Mouse (Mus musculus) spleen, embryonic (tissue): ENCODE measurements around the gene Atp1b2.

ENCODE experiments used
- CTCF ChIA-PET: fragments of 350-600 bp; sonication (Branson Sonifier 250); formaldehyde crosslinking; loops from one replicate; lab custom pipeline; 2022; lab: Charles Lee

Atp1b2 gene

DNA sequence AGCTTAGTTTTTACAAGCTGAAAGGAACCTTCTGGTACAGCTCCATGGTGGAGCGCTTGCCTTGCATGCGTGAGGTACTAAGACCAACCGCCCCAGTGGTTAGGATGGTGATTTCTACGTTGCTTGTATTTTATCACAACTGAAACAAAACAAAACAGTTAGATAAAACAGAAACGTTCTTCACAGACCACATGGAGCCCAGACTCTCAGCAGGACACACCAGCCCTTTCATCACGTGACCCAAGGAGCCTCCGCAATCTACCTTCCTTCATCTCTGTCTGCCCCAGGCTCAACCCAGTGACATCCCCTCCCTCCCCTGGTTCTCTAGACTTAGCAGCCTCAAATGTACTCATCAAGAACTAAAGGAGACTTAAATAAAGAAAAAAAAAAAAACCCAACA lies 3.7 kb upstream of the Atp1b2 start:
- CTCF ChIA-PET: no interaction called here

DNA sequence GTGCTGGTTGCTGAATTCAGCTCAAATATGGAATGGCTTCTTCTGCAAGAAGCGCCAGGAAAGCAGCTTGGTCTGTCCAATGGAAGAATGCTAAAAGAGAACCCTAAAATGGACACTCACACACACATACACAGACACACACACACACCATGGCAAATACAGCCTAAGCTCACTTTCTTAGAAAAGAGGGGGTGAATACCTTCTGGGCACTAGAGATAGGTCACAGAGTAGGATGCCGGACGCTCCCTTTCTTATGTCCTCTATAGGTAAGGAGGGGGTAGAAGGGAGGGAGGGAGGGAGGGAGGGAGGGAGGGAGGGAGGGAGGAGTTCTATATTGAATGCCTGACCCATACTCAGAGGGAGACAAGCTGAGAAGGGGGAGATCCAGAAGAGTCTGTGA lies 2.8 kb upstream of the Atp1b2 start:
- CTCF ChIA-PET: no interaction called here

DNA sequence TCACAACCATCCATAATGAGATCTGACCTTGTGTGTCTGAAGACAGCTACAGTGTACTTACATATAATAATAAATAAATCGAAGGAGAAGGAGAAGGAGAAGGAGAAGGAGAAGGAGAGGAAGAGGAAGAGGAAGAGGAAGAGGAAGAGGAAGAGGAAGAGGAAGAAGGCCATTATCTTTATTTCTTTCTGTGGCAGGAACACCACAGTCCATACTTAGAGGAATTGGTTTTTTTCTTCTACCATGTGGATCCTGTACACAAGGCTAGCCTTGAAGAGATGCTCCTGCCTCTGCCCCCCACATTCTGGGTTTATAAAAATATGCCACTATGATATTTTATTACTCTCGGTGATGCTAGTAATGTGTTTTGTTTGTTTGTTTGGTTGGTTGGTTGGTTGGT lies 1.1 kb upstream of the Atp1b2 start:
- CTCF ChIA-PET: interaction anchor here (0.5 to 0.7 kb wide), 2 partner anchors 629 to 1027 kb away, joined by 5 to 6 read pairs; no protein-coding TSS in a partner anchor

DNA sequence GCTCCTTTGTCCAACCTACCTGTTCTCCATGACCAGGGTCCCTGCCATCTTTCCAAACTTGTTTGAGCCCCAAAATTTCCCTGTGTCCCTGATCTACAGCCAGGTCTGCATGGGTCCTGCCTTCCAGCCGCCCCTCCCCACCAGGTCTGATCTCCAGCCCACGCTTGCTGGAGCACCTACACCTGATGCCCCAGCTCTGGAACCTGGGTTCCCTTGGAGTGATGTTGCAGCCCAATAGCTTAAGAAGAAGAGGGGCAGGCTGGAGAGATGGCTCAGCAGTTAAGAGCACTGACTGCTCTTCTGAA lies 701 bp upstream of the Atp1b2 start:
- CTCF ChIA-PET: no interaction called here

DNA sequence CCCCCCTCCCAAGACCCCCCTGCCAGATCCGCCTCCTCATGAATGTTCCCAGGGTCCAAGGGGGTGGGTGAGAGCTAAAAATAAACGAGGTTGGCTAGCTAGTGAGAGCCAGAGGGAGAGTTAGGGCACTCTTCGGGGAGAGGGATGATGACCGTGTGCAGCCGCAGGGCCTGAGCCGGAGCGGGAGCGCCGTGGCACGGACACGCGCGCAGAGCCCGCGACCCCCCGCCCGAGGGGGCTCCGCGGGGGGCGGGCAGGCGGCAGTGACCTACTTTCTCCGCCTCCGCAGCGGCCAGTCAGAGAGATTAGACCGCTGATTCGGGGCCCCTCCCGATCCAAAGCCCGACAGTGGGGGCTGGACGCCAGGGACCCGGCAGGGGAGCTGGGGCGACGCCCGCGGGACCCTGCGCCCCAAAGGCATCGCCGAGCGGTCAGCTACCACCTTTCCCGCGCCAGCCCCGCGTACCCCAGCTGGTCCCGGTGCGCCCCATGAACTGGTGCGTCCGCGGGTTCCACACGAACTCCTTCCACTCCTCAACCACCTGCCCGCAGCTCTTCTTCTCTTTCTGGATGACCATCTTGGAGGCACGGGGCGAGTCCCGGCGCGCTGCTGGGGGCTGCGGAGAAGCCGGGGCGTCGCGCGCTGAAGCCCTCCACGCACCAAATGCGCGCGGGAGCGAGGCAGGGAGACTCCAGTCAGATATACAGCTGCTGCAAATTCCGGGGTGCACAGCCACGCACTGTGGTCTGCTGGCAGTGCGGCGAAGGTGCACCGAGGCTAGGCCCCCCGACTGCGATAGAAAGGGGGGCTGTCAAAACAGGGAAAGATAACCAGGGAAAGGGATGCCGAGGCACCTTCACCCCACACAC lies 712 bp downstream of the Atp1b2 start:
- CTCF ChIA-PET: interaction anchor here (0.7 kb wide), 1 partner anchor 601 kb away, joined by 3 read pairs; no protein-coding TSS in a partner anchor

DNA sequence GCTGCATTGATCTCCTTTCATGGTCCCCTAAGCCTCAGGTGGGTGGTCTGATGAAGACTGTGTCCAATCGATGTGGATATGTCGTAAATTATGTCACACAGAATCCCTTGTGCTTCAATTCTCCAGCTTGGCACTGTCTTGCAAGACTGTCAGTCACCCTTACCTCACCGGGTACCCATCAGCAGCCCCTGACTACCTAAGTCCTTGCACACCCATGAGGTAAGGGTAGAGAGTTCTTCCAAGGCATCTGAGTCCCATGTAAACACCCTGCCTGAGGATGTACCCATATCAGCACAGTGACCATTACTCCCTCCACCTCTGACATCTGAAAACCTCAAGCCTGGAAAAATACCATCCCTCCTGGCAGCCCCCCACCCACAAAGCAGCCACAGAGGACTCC lies 1.4 kb downstream of the Atp1b2 start:
- CTCF ChIA-PET: no interaction called here

DNA sequence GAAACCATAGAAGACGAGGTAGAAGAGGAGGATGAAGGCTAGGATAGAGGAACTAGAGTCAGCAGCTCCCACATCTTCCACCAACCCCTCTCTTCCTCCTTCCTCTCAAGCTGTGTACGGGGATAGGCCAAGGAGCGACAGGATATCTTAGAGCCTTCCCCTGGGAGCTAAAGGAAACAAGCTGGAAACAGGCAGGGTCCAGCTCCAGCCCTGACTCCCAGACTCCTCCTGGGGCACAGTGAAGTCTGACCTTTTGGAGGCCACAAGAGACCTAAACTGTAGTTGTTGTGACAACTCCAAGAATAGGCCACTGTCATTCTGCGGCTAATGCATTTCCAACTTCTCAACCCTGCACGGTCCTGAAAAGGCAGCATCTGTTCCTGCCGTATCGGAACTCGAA lies 2.2 kb downstream of the Atp1b2 start:
- CTCF ChIA-PET: no interaction called here

DNA sequence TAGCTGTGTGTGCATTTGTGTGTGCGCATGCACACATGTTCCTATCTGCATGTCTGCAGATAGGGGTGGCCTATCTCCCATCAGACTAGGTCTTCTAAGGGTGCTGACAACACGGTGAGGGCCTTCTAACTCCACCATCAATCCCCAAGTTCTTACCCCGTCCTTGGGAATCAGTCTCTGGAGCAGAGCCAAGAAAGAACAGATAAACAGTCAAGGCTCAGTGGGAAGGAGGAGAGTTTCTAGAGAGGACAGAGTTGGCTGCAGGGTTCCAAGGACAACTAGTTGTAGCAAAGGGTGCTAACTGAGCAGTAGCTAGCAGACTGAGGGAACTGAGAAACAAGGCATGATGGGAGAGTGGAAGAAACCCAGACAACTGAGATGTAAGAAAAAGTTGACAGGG lies 4.0 kb downstream of the Atp1b2 start:
- CTCF ChIA-PET: no interaction called here

DNA sequence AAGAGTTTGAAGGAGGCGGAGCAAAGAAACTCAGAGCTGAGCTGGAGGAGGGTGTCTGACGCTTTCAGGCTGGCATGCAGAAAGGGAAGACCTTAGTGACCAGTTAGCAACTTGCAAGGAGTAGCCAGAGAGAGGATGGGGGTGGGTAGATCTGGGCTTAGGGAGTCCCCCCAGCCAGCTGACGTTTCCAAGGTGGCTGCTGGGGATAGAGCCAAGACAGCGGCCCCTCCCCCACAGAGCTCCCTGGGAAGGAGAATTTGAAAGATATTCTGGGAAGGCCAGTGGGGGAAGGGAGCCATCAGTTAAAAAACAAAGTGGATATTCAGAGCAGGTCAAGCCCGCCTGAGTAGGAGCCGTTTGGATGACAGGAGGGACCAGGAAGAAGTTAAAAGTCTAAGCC lies 5.6 kb downstream of the Atp1b2 start:
- CTCF ChIA-PET: no interaction called here

DNA sequence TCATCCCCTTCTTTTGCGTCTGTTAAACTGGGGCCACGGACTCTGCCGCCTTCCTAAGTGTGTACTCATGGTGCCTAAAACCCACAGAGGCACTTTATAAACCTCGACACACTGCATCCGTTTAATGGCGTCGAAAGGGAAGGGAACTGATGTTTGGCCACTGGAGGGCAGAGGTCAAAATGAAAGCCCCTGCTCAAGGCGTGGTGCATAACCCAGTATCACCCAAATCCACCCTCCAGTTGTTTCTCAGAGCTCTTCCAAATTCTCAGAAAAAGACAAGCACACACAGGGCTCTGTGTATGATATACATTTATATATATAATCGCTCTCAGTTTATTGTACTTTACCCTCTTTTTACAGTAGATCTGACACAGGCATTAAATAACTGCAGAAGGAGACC lies 6.3 kb downstream of the Atp1b2 start:
- CTCF ChIA-PET: no interaction called here

DNA sequence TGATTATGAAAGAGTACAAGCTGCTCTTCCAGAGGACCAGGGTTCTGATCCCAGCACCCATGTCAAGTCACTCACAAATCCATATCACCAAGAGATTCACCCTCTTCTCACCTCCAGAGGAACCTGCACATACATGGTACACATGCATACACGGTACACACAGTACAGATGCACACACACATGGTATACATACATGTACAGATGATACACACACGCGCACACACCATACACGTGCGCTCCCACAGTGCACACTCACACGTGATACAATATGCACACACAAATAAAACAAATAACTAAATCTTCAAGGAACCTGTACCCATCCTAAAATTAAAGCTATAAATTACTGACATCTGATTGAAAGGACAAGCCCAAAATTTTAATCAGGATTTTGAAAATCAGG lies 10.9 kb downstream of the Atp1b2 start:
- CTCF ChIA-PET: no interaction called here

DNA sequence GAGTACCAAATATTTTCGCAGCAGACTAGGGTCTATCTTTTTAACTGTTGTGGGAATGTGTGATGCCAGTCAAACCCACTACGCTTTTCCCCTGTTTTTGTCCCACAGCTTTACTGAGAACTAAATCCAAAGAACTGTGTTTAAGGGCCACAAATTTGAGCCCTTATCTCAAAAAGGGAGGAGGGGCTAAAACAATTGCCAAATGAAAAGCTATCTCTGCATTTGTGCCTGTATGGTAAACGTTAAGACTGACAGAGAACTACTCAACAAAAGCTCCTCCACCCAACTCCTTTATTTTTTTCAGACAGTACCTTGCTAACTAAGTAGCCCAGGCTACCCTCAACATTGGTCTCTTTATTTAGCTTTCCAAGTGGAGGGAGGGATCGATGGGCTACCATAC lies 12.9 kb downstream of the Atp1b2 start:
- CTCF ChIA-PET: interaction anchor here (1.1 kb wide), 1 partner anchor 35 kb away, joined by 4 read pairs; no protein-coding TSS in a partner anchor

DNA sequence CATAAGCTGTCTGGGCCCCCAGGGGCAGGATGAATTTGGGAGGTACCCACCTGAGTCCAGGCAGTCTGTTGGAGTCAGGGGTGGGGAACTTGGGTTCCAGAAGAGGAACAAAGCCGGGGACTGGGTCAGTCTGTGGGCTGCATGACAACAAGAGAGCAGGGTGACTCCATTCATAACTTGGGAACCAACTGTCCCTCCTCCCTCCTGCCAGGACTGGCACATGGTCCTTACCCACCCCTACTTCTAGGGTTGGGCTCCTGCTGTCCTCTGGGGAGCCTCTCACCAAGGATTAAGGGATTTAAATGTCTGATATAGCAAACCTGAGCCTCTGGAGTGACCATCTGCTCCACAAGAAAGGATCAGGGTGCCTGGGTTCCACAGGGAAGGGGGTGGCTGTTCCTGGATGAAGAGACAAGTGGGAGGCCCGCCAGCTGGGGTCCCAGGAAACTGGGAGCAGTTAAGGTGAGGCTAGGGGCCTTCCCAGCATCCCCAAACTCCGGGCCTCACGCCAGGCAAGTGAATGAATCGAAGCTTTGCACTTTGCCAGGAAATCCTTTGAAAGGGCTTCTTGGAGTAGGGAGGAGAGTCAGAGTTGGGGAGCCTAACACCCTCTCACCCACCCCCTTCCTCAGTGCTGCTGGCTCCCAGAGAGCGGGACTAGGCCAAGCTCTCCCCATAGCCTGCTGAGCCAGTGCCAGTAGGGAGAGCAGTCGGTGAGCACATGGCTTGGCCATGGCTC lies 13.7 kb downstream of the Atp1b2 start:
- CTCF ChIA-PET: interaction anchor here (0.6 kb wide), 1 partner anchor 22 kb away, joined by 8 read pairs; no protein-coding TSS in a partner anchor

DNA sequence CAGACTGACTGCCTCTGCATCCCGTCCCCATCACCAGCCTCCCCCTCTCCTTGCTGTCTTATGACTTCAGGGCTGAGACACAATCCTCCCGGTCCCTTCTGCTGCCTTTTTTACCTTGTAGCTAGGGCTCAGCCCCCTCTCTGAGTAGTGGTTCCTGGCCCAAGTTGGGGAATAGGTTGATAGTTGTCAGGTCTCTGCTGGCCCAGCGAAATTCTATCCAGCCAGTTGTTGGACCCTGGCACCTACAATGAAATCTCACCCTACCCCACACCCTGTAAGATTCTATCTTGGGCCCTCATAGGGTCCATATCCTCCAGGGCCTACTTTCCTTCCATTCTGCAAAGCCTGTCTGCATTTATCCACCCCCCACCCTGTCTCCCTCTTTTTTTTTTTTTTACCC lies 14.3 kb downstream of the Atp1b2 start:
- CTCF ChIA-PET: no interaction called here

DNA sequence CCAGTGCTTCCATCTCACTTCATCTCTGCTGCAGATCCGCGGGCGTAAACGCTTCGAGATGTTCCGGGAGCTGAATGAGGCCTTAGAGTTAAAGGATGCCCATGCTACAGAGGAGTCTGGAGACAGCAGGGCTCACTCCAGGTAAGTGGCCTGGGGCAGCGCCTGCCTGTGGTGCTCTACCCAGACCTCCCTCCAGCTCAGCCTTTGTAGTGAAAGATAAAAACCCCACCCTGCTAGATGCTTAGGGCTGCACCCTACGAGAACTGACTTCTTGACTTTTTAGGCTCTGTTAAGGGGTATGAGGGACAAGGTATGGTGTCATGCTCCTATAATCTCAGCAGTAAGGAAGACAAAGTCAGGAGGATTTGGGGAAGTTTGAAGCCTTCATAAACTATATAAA lies 15.1 kb downstream of the Atp1b2 start:
- CTCF ChIA-PET: no interaction called here

DNA sequence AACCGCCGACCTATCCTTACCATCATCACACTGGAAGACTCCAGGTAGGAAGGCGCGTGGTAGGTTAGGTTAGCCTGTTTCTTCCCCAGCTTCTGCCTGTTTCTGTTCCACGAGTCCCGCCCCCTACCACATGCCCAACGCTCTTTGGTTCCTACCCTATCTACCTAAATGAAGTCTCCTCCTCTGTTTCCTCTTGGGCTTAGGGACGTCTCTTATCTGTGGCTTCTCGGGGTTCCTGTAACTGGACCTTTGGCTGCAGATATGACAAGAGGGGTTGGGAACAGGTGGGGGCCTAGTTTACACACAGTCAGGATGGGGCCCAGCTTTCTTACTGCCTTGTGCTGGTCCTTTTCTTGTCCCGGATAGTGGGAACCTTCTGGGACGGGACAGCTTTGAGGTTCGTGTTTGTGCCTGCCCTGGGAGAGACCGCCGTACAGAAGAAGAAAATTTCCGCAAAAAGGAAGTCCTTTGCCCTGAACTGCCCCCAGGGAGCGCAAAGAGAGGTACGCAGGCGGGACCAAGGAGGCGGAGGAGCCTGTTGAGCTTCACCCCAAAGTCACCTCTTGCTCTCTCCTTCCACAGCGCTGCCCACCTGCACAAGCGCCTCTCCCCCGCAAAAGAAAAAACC lies 16.4 kb downstream of the Atp1b2 start:
- CTCF ChIA-PET: no interaction called here

DNA sequence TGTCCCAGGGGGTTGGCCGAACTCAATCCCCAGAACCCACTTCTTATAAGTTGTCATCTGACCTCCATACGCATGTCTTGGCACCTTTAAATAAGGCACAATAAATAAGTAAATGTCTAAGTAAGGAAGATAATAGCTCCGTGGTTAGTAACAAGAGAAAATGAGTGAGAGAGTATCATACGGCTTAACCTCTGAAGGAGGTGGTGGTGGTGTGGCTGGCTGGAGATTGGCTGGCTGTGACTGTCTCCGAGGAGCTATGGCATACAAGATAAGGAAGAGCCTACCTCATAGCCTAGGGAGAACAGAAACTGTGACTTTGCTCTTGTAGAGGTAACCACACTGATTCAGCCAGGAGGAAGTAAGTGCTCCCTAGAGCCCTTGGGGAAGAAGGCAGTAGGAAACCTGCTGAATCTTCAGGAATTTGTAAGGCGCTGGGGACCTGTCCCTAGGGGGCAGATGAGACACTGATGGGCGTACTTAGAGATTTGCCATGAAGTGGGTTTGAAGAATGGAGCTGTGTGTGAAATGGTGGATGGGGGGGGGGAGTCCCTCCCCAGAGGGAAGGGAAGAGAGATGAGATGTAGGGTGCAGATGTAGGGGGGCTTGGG lies 19.9 kb downstream of the Atp1b2 start:
- CTCF ChIA-PET: no interaction called here

DNA sequence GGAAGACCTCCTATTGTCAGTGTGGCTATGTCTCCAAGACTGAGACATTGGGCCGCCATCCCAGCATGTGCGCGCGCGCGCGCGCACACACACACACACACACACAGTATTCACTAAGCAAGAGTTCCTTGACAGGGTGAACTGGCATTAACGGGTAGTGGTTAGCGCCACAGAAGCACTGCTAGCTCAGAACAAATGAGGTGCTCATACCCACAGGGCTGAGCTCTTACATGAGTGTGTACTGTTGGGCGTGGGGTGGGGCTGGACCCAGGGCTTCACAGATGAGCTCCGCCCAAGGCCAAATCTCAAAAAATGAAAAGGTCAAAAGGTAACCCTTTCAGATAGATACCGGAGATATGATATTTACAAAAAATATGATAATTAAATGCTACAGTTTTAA lies 20.8 kb downstream of the Atp1b2 start:
- CTCF ChIA-PET: no interaction called here

DNA sequence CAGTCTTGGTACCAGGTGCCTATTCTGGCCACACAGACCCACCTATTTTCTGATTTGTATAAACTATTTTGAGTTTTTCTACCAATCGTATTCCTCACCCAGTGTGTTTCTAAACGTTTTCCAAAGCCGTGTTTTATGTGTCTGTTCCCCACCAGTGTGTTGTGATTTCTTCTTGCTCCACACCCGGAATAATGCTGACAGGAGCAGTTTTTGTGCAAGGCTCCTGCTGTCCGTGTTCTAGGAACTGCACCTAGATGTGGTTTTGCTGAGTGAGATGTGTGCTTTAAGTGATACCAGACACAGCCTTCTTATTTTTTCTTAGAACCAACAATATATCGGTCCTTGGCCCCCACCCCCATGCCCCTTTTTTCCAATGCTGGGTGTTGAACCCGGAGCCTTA lies 21.7 kb downstream of the Atp1b2 start:
- CTCF ChIA-PET: no interaction called here

DNA sequence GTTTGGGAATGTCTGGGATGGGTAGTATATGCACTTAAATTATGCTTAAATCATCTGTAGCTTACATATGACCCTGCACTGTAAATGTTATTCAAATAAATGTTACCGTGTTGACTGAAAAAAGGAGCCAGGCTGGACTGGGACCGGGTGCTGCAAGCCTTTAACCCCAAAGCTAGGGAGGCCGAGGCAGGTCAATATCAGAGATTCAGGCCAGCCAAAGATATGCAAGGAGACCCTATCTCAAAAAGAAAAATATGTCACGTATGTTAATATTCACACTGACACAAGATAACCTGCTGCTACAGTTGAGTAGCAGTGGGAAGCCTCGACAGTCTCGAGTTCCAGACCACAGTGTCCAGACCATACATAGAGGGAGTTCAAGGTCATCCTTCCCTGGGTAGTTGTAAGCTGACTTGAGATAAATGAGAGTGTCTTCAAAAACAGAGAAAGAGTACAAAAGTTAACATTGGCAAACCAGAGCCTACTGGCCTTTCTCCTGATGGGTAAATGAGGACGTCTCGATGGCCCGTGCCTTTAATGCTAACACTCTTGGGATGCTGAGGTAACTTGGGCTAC lies 23.4 kb downstream of the Atp1b2 start:
- CTCF ChIA-PET: interaction anchor here (0.7 kb wide), 1 partner anchor 365 kb away, joined by 5 read pairs; no protein-coding TSS in a partner anchor

DNA sequence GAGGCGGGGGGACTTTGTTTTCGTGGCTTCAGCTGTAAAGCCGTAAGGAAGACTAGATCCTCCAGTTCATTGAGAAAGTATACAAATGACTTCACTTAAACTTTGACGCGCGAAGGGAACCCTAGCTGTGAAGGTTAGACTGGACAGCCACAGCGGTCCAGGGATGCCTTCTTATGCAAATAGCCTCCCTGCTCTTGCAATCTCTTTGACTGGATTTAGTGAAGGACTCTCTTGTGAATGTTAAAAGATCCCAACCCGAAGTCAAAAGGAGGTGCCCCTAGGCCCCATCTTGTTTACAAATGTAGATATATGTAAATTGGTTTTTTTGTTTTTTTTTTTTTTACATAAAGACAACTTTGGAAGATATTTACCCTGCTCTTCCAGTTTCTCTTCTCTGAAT lies 23.9 kb downstream of the Atp1b2 start:
- CTCF ChIA-PET: interaction anchor here (0.7 kb wide), 2 partner anchors 55 to 365 kb away, joined by 5 to 8 read pairs; no protein-coding TSS in a partner anchor
